Mouse (Mus musculus) megakaryocyte-erythroid progenitor cell, adult 5-6 weeks (primary cell): ENCODE data around the gene Vps45. TPM values are rescaled to one million over a fixed set of nuclear protein-coding genes. Genes with fewer than 3 reads are reported as not detected.
A peak's percentile ranks its signal among the peaks of the same experiment; 100 is the strongest.

Experiments used
- ATAC-seq: replicated peaks from 2 replicates; pipeline ENCODE4 v1.8.0; 2016; ENCODE audit warnings: mild to moderate bottlenecking, inconsistent platforms; ENCODE audit not compliant: severe bottlenecking, poor library complexity, low FRiP score, low TSS enrichment
- total RNA-seq, 2 experiments: library from RNA; stranded (forward) in 1 of 2; stranded (reverse) in 1 of 2; fragments of 200-1000, 215-1000 nt in 1 of 2; fragments of >200 nt in 1 of 2; fragmentation: Nextera tagmentation in 1 of 2; gene quantifications; 2 replicates each; pipeline ENCODE4 v1.2.3; 2014 to 2017

Gene Vps45
- total RNA-seq (2014; fragmentation: Nextera tagmentation): 29.7 and 38.8 TPM in 2 replicates
- total RNA-seq (2017): 13.4 and 16.6 TPM in 2 replicates

DNA sequence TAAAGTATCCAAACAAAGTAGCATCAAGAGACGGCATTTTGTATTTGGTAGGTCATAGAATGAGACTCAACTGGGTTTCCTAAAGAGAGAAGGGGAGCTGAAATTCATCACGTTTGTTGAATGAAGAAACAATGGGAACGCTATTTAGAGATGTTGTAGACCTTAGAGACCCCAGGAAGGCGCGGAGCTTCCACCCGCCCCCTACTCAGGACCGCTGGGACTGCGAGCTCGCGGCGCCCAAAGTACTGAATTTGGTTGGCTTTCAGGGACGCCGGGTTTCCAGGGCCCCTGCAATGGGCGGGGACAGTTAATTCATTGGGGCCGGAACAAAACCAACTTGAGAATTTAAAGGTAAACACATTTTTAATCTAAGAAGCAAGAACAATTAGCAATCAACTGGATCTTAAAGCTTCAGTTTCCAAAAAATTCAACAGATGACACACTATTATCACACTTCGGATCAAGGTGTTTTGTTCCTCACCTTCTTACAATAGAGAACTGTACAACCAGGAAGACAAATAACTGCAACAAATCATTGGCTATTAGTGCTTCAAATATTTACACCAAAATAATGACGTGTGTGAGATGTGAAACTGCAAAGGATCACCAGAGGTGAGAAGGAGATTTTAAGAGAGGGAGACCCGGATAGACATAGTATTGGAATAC lies at the start of gene Vps45:
TSS of gene Vps45 (minus strand) at position 236 of the 666 bp plus-strand sequence.
- ATAC-seq: peak; percentile 75

DNA sequence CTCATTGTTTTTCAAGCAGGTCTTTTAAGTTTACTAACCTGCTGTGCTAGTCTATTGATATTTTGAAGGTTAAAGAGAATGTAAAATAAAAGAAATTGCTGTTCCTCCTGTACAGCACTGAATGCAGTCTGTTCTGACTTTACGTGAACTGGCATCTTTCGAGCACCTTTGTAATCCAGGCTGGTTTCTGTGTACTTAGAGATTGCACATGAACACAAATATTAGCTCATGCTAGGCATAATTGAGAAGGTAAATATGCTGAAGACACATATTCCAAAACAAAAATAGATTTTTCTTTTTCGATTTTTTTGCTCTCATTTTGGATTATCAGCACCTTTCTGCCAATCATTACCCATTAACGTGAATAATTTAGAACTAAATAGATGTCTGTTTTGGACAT lies 47.9 kb upstream of the Vps45 start:
- ATAC-seq: no peak

DNA sequence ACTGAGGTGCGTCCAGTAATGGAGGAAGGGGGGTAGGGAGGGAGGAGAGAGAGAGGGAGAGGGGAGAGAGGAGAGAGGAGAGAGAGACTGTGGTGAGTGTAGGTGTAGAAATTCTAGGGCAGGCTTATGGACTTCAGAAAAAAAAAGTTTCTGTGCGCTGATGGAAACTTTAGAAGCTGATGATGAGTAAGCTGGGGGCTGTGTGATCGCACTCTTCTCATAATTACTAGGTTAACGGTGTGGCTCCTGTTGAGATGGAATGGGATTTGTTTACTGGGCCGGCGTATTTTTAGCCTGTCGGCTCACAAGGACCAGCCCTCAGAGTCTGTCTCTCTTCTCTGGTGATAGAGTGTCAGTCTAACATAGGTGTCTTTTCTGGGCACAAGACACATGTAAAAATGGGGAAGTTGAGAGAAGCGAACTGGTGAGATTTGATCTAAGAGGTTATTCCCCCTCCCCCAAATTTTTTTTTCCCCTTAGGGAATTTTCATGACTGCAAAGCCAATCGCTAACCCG lies 47.0 kb upstream of the Vps45 start:
- ATAC-seq: no peak

DNA sequence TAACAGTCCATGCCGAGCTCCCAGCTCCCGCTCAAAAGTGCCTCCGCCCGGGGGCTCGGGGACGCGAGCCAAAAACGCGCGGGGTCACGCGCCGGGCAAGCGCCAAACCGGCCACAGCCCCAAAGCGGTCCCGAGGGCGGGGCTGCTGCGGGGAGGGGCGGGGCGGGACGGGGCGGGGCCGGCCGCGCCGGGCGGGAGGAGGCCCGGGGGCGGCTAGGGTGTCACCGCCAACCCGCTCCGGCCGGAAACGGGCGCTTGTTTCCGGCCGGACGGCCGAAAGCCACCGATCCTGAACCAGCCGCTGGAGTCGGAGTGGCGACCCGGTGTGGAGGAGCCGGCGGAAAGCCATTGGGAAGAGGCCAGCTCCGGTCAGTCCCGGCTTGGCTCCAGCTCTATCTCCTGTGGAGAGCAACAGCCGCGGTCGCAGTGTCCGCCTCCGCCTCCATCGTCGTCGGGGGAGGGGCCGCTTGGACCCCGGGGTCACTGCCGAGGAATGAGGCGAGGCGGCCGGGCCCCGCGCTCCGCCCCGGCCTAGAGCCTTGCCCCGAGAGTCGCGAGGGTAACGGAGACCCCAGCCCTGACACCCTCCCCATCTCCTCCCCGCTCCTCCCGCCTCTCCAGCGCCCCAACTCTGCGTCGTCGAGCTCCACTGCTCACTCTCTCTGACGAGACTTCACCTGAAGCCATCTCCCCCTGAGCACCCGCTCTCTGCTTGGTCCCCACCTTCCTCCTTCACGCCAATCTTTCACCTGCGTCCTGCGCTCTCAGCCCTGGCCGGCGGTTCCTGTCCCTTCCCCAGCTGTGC lies 46.2 kb upstream of the Vps45 start, which contains the start of gene Otud7b:
TSS of gene Otud7b (plus strand) at position 267 of the 805 bp plus-strand sequence.
- peak; percentile 61 for ATAC-seq

DNA sequence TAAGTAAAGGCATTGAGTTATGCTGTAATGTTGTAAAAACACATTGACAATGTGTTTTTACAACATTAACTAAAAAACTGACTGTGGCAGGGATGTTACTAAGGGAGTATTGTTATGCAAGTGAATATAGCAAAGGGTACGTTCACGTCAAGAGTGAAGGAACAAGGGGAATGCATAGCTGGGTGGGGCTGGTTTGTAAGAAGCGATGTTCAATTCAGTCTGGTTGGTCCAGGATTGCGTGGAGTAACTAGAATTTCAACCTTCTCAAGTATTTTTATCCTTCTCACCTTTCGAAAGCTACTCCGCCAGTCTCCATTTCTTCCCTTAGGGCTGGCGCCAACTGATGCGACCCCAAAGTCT lies 45.6 kb upstream of the Vps45 start:
- ATAC-seq: no peak

DNA sequence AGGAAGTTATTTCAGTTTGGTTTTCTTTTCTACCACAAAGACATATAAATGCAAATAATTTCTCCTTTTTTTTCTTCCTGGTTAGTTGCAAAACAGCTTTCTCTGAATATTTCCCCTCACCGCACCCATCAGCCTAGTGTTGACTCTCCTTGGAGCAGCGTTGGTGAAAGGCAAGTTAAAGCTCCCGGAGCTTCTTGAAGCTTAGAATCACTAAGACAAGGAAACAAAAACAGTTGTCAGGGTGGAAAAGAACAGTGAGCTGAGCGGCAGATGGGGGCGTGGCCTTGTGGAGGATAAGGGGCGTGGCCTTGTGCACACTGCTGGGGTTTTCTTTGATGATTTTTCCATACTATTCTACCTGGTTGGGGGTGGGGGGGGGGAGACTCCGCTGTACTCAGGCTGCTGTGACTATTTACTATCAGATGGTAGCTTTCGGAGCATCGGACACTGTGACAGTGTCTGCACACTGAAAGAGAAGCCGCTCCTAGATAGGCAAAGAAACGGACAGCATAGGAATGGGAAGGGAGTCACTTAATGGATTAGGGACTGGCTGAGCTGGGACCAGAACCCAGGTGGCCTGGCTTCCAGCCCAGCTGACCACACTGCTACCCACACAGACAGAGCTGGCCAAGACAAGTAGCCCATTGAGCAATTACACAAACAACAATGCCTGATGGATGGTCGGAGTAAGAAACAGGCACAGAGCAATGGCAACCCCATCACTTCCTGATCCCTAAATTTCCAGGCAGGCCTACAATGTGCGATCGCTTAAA lies 44.0 kb upstream of the Vps45 start:
- ATAC-seq: peak; percentile 60

DNA sequence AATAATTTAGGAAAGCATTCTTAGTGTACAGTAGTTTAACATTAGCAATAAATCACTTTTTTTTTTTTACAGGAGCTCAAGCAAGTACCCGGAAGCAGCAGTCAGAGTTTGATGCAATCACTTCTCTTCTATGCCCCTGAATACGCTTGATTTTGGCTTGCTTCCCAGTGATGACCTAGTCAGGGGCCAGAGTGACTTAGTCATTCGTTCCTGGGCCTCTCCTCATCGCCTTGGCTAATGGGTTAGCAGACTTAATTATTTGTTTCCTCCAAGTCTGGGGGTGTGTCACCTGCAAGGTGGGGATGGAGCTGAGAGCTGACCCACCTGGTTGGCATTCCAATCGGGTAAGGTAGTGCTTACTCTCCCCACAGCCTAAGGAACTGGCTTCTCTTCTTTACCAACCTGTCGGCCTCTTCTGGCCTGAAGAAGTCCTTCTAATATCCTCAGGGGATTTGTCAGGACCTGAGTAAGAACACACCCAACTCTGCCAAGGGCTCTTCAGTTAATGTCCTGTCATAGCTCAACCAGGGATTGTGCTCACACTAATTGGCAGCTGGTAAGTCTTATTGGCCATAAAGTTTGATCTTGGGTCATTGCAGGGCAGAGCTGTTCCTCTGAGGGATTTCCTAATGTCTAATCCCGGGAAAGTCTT lies 40.5 kb upstream of the Vps45 start:
- ATAC-seq: no peak

DNA sequence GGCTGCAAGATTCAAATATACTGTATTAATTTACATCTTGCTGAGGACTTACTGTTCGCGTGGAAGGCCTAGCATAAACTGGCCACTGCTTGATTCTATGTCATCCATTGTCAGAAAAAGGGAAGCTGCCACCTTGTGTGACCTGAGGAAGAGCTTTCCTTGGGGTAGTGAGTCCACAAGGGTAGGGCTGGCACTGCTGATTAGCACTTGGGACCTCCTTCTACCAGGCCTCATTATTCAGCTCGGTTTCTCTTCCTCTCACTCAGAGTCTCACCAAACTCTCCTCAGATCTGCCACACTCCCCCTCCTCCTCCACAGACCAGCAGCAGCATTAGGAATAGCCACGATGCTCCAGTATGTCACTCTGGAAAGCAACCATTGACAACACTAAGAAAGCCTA lies 39.9 kb upstream of the Vps45 start:
- ATAC-seq: no peak

DNA sequence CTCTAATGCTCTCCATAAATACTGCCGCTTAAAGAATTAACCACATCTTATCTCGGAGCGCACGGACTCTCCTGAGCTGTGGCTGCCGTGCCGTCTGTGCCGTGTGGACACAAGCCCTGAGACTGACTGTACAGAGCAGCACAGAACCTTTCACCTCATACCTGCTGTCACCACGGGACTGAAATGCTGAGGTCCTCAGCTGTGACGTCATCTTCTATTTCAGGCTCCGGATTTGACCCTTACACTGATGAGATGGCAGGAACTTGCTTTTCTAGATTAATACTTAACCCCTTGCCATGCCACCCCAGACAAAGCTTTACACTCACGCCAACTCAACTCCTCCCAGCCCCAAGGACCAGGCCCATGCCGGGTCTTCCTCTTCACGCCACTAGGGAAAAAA lies 35.9 kb upstream of the Vps45 start:
- no peak for ATAC-seq

DNA sequence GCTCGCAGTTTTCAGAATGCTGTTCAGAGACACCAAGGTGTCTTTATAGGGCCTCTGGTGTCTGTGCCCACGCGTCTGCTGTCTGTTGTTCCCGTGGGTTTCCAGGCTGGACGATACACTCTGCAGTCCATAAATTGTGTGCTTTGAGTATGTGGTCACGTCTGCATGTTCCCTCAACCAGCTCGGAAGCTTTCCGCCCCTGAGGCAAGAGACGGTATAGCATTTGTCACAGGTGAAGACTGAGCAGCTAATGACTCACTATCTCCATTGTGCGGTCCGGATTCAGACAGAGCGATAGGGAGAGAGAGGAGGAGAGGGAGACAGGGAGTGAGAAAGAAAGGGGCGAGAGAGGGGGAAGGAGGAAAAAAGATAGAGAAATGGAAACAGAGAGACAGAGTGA lies 35.2 kb upstream of the Vps45 start:
- ATAC-seq: no peak

DNA sequence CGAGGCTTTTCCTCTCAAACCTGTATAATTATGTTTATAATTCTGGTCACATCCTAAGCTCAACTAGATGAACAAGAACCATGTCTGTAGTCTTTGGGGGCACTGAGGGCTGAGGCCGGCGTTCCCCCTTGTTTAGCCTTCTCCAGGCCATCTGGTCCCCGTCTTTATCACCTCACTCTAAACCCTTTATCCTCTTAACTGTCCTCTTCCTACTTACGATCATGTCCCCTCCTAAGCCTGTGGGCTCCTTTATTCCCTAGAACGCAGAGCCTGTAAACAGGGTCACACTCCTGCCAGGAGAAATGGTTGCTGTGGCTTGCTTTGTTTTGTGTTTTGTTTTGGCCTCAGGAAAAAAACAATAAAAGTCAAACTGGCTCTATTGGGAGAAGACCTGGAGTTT lies 33.7 kb upstream of the Vps45 start:
- no peak for ATAC-seq

DNA sequence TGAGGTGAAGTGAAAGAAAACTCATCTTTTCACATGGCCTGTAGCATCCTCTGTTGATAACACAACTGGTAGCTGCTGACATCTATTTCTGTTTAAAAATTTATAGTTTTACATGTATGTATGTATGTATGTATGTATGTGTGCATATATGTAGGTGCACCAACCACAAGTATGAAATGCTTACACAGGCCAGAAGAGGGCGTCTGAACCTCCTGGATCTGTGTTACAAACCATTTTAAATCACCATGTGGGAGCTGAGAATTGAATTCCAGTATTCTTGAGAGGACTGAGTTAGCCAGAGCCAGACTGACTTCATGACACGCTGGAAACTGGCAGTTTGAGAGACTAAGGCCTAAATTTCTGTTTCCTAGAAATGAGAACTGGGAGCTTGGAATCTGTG lies 32.9 kb upstream of the Vps45 start:
- ATAC-seq: no peak

DNA sequence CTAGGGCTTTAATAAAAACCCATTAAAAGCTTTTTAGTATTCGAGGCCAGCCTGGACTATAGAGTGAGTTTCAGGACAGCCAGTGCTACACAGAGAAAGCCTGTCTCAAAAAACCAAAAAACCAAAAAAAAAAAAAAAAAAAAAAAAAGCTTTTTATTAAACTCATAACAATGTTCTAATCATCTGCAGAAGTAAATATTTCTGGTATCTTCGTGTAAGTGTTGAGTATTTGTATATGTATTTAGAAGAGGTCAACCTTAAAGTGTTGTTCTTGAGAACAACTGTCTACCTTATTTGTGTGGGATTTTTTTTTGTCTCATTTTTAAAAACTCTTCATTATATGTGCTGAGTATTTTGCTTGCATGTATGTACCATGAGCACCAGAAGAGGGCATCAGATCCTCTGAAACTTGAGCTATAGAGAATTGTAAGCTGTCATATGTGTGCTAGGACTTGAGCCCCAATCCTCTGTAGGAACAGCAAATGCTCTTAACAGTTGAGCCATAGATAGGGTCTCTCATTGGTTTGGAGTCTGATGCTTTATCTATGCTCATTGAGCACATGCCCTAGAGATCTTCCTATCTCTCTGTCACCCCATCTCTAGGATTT lies 31.7 kb upstream of the Vps45 start:
- ATAC-seq: peak; percentile 69

DNA sequence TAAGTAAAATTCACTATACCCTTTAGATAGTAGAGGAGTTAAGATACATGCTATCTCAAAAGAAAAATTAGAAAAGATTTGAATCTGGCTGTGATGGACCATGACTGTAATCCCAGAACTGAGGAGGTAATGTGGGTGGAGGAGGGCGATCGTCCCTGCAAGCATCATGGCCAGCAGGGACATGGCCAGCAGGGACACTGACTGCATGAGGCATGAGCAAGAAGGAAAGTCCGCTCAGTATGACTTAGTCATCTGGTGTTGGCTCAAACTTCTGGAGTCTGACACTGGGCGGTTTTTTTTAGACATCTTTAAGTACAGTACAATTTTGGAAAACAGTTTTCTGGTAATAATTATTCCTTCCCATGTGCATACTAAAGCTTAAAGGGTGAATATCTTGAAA lies 29.5 kb upstream of the Vps45 start:
- ATAC-seq: no peak

DNA sequence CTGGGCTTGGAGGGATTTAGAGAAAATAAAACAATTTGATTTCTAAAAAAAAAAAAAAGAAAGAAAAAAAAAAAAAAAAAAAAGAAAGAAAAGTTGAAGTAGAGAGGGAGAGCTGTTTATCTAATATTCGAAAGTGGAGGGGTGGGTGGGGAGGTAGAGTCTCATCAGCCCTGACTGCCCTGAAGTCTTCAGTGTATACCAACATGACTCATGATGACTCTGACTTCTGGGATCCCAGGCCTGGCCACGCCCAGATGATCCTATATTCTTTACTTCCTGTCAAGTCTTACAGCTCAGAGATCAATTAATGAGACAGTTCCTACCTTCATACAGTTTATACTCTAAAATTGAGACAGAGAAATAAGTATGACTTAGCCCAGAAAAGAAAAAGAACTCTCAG lies 29.0 kb upstream of the Vps45 start:
- no peak for ATAC-seq

DNA sequence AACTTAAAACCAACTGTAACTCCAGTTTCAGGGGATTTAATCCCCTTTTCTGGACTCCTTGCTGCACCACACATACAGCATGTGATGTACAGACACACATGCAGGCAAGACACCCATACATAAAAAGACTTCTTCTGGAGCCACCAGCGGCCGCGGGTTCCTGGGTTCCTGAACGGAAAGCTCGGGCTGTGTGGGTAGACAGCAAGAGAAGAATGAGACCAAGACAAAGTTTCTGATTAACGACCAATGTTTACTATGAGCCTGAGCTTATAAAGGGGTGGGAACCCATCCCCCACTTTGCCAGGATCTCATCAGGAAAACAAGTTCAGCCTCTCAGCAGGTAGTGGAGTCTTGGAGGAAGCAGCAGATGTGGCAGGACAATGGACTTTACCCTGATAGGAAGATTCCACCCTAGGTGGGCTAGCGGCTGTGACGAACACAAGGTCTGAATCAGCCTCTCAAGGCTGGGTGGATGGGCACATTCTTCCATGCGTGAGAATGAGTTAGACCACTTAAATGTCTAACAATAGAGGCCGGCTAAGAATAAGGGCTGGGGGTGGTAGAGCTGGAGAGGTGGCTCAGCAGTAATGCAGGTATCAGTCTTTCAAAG lies 26.0 kb upstream of the Vps45 start:
- no peak for ATAC-seq

DNA sequence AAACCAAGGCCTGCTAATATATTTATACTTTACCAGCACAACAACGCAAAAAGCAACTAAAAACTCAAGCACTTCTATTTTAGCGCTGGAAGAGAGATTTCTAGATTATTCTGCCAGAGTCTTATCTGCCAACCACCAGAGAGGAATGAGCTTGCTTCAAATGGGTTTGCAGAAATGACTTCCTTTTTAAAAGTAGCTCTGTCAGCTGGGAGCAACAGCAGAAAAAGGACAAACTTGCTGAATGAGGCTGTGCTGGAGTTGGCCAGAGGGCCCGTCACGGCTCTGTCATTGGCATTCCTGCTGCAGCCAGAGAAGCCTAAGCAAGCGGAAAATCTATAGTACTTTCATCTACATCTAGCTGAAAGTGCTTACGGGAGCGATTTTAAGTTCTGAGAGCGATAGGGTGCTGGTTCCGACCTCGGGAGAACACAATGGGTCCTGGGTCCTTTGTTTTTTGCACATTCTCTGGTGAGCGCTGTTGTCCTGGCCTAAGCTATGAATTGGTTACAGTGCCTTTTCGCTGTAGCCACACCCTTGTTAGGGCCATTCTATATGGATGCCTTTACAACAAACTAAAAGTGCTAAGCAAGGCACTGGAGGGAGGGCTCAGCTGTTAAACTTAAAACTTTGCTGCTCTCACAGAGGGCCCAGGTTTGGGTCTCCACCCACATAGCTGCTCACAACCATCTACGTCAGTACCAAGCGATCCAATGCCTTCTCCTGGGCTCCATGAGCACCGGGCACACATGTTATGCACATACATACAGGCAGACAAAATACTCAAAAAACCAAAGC lies 24.6 kb upstream of the Vps45 start:
- ATAC-seq: peak; percentile 36; the same call in 1 of the 2 replicates

DNA sequence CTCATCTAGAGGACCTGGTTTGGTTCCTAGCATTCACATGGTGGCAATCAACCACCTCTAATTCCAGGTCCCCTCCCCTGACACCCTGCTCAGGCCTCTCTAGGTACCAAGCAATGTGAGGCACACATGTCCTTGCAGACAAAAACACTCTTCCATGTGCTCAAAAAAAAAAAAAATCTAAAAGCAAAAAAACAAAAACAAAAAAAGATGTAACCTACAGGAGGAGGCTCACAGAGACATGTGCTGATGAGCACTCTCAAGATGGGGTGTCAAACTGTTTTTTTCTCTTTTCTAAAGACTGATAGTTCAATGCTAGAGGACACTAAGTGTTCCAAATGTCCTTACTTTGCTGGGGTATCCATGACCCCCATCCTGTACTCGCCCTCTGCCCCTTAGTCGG lies 23.8 kb upstream of the Vps45 start:
- ATAC-seq: no peak
